Mouse (Mus musculus): ENCODE measurements at regions not wholly inside any gene's neighbourhood (a gene's known extent, or its start where the extent isn't known, plus 50 kb on each side); places are given as distances from the start of the nearest gene placed in this dataset.

- TF ChIP-seq POLR2A (IDR thresholded peaks at IDR 0.05; ENCODE audit: low read depth, low read length): no peak
- no peak for TF ChIP-seq CTCF (IDR thresholded peaks at IDR 0.05; ENCODE audit: extremely low read depth, insufficient read depth, insufficient read length, insufficient replicate concordance)
- DNase-seq (ENCODE audit: low read depth in 1 of 2, low spot score in 2 of 2): peak in 1 of 2 experiments; percentile 12
- Histone ChIP-seq H3K36me3 (ENCODE audit: control insufficient read depth, insufficient read depth, low read length) (no peaks in the 10 kb centered on the region), H3K4me1 (ENCODE audit: control insufficient read depth, insufficient read depth, insufficient read length) (no peaks in the 10 kb centered on the region; the same call in 1 of the 2 replicates), H3K27me3 (ENCODE audit: control insufficient read depth, insufficient read depth, low read length) (no peaks in the 10 kb centered on the region), H3K27ac (ENCODE audit: insufficient read depth, low read length) (0 out of 2 replicates have a peak overlapping the region, but pooled peaks have one; percentile 30), H3K4me3 (ENCODE audit: extremely low read depth, insufficient read depth, insufficient read length) (no peak overlapping the region)
- whole genome bisulfite sequencing: 82% methylated on average over 4 of the region's 4 CpGs
These were observed 71.9 kb upstream of the Rapgef5 start for GRCm38 (mm10) chr12:117444247-117444989.

DNA sequence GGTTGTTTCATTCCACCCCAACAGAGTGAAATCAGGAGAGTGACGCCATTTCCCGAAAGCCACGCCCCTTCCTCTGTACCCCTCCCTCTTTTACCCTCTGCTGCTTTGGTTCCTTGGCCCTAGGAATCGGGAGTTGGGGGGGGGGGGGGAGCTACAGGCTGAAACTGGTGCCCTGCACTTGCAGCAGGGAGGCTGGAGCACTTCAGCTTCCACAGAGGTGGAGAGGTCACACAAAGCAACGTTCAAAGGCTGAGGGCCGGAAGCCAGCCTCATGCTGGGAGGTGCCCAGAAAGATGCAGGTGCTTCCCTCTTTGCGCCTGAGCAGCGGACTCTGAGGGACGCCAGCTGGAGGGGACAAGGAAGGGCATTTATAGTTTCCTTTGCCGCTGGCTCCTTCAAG lies 69.1 kb upstream of the Rapgef5 start:
- DNase-seq (ENCODE audit: low read depth in 1 of 2, low spot score in 2 of 2): peak; percentile 27 to 43
- H3K27me3 ChIP-seq (ENCODE audit: control insufficient read depth, insufficient read depth, low read length): no peaks in the 10 kb centered on the region
- no peaks in the 10 kb centered on the region; the same call in 1 of the 2 replicates for H3K4me1 ChIP-seq (ENCODE audit: control insufficient read depth, insufficient read depth, insufficient read length)
- peak overlapping the region; percentile 44; the same call in 1 of the 2 replicates for H3K4me3 ChIP-seq (ENCODE audit: extremely low read depth, insufficient read depth, insufficient read length)
- no peak for TF ChIP-seq POLR2A (IDR thresholded peaks at IDR 0.05; ENCODE audit: low read depth, low read length)
- no peak for TF ChIP-seq CTCF (IDR thresholded peaks at IDR 0.05; ENCODE audit: extremely low read depth, insufficient read depth, insufficient read length, insufficient replicate concordance)
- no peaks in the 10 kb centered on the region for H3K36me3 ChIP-seq (ENCODE audit: control insufficient read depth, insufficient read depth, low read length)
- no peak overlapping the region for H3K27ac ChIP-seq (ENCODE audit: insufficient read depth, low read length)
- 4% methylated on average over 10 of the region's 10 CpGs for WGBS

DNA sequence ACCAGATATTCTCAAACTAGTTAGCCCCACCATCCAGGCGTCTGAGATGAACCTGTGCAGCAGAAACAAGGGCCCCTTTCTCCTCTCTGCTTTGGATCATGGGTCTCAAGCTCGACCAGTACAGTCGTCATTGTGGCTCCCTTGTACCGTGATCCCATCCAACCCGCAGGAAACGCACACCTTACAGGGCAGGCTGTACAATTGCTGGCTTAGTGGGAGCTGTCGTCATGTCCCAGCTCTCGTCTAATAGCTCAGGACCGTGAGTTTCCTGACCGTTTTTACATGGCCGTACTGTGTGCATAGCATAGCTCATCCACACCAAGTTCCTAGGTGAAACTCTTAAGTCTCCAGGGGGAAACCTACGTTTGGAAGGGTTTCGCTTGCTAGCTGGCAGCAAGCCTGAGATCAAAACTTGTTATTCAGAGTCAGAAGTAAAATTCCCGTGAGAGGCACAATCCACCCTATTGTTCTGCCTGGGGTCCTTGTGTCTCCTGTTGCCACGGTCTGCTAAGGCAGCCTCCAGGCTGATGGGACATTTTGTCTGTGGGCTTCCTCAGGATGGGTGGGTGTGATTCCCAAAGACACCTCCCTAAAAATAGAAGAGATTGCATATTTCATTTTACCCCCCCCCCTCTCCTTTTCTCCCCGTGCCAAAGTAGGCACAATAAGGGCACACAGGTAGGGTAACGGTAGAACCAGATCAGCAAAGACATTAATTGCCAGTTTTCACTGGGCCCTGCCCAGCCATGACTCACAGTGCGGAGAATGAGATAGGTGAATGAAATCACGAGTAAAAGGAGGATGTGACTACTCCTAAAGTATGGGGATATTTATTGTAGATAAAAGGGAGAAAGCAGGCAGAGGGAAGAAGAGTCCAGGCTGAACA lies 68.2 kb upstream of the Rapgef5 start:
- H3K4me3 ChIP-seq (ENCODE audit: extremely low read depth, insufficient read depth, insufficient read length): no peak overlapping the region
- DNase-seq (ENCODE audit: low read depth in 1 of 2, low spot score in 2 of 2): no peak
- H3K4me1 ChIP-seq (ENCODE audit: control insufficient read depth, insufficient read depth, insufficient read length): no peaks in the 10 kb centered on the region; the same call in 1 of the 2 replicates
- 68% methylated on average over 19 of the region's 19 CpGs for WGBS
- no peaks in the 10 kb centered on the region for H3K27me3 ChIP-seq (ENCODE audit: control insufficient read depth, insufficient read depth, low read length)
- H3K27ac ChIP-seq (ENCODE audit: insufficient read depth, low read length): no peak overlapping the region
- TF ChIP-seq POLR2A (IDR thresholded peaks at IDR 0.05; ENCODE audit: low read depth, low read length): no peak
- no peak for TF ChIP-seq CTCF (IDR thresholded peaks at IDR 0.05; ENCODE audit: extremely low read depth, insufficient read depth, insufficient read length, insufficient replicate concordance)
- H3K36me3 ChIP-seq (ENCODE audit: control insufficient read depth, insufficient read depth, low read length): no peaks in the 10 kb centered on the region

GRCm38 (mm10) chr12:117449080-117449479 lies 67.2 kb upstream of the Rapgef5 start:
- Histone ChIP-seq H3K4me3 (ENCODE audit: extremely low read depth, insufficient read depth, insufficient read length) (no peak overlapping the region), H3K36me3 (ENCODE audit: control insufficient read depth, insufficient read depth, low read length) (no peaks in the 10 kb centered on the region), H3K4me1 (ENCODE audit: control insufficient read depth, insufficient read depth, insufficient read length) (no peaks in the 10 kb centered on the region; the same call in 1 of the 2 replicates), H3K27ac (ENCODE audit: insufficient read depth, low read length) (no peak overlapping the region), H3K27me3 (ENCODE audit: control insufficient read depth, insufficient read depth, low read length) (no peaks in the 10 kb centered on the region)
- no peak for DNase-seq (ENCODE audit: low read depth in 1 of 2, low spot score in 2 of 2)
- no peak for TF ChIP-seq CTCF (IDR thresholded peaks at IDR 0.05; ENCODE audit: extremely low read depth, insufficient read depth, insufficient read length, insufficient replicate concordance)
- TF ChIP-seq POLR2A (IDR thresholded peaks at IDR 0.05; ENCODE audit: low read depth, low read length): no peak
- WGBS: 97% methylated on average over 2 of the region's 2 CpGs

- no peak for DNase-seq (ENCODE audit: low read depth in 1 of 2, low spot score in 2 of 2)
- H3K4me3 ChIP-seq (ENCODE audit: extremely low read depth, insufficient read depth, insufficient read length): no peak overlapping the region
- TF ChIP-seq CTCF (IDR thresholded peaks at IDR 0.05; ENCODE audit: extremely low read depth, insufficient read depth, insufficient read length, insufficient replicate concordance) (no peak), POLR2A (IDR thresholded peaks at IDR 0.05; ENCODE audit: low read depth, low read length) (no peak)
These were observed 66.2 kb upstream of the Rapgef5 start for GRCm38 (mm10) chr12:117450106-117450505.

DNA sequence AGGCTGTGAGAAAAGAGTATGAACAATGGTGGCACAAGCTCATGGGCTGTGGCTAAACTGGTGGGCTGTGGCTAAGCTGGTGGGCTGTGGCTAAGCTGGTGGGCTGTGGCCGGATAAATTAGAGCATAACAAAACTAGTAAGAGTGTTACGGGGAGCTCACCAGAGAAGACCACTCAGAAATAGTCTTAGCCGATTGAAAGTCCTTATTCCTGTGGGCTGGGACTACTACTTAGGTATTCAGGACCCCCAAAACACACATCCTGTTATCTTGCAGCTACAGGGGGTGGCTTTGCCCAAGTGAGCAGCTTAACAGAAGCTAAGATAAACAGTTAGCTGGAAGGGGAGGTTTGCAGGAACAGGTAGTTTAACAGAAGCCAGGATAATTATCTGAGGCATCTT lies 65.4 kb upstream of the Rapgef5 start:
- Histone ChIP-seq H3K4me1 (ENCODE audit: control insufficient read depth, insufficient read depth, insufficient read length) (no peaks in the 10 kb centered on the region; the same call in 1 of the 2 replicates), H3K27ac (ENCODE audit: insufficient read depth, low read length) (no peak overlapping the region), H3K36me3 (ENCODE audit: control insufficient read depth, insufficient read depth, low read length) (no peaks in the 10 kb centered on the region), H3K27me3 (ENCODE audit: control insufficient read depth, insufficient read depth, low read length) (no peaks in the 10 kb centered on the region), H3K4me3 (ENCODE audit: extremely low read depth, insufficient read depth, insufficient read length) (no peak overlapping the region)
- no peak for TF ChIP-seq POLR2A (IDR thresholded peaks at IDR 0.05; ENCODE audit: low read depth, low read length)
- no peak for TF ChIP-seq CTCF (IDR thresholded peaks at IDR 0.05; ENCODE audit: extremely low read depth, insufficient read depth, insufficient read length, insufficient replicate concordance)
- WGBS: 74% methylated on average over 3 of the region's 3 CpGs
- no peak for DNase-seq (ENCODE audit: low read depth in 1 of 2, low spot score in 2 of 2)

More at GRCm38 (mm10) chr12:117450106-117450505, 66.2 kb upstream of the Rapgef5 start:
- H3K27me3 ChIP-seq (ENCODE audit: control insufficient read depth, insufficient read depth, low read length): no peaks in the 10 kb centered on the region
- no peak overlapping the region for H3K27ac ChIP-seq (ENCODE audit: insufficient read depth, low read length)
- H3K36me3 ChIP-seq (ENCODE audit: control insufficient read depth, insufficient read depth, low read length): no peaks in the 10 kb centered on the region
- H3K4me1 ChIP-seq (ENCODE audit: control insufficient read depth, insufficient read depth, insufficient read length): no peaks in the 10 kb centered on the region; the same call in 1 of the 2 replicates
